Mouse (Mus musculus): Measurements from ENCODE around the gene Gpr88.

DNA sequence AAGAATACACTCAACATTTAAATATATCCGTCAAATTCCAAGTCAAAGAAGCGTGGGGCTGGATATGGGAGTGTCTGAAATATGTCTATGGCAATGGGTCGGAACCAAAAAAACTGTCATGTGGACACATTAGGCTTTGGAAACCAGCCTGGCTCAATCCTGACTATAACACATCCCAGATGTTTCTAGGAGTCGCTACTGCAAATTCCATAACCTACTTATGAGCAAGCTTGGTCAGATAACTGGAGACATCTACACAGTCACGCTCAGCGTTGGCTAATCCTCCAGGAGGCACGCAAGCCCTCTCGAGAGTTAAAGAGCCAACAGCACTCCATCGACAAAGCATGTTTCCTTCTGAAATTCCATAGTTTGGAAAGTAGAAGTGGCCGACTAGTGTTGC is 45.4 kb upstream of the Gpr88 start:
- no peak for TF ChIP-seq CTCF (IDR thresholded peaks at IDR 0.05; ENCODE audit: low read depth)
- no peak for TF ChIP-seq EP300 (optimal IDR thresholded peaks at IDR 0.05)
